Mouse (Mus musculus): ENCODE results near the gene Lig3. TPM values are rescaled to one million over a fixed set of nuclear protein-coding genes. Genes with fewer than 3 reads are reported as not detected.

Gene Lig3
- total and polyA plus RNA-seq, 3 experiments: 45.2 to 101 (median 45.7) TPM

- TF ChIP-seq ETS1 (conservative IDR thresholded peaks at IDR 0.05; ENCODE audit: low read depth, low read length) (peak; percentile 92), ZMIZ1 (IDR thresholded peaks at IDR 0.05; ENCODE audit: low read depth, low read length) (no peak), ZKSCAN1 (IDR thresholded peaks at IDR 0.05; ENCODE audit: borderline replicate concordance, low read depth, low read length) (no peak), TCF12 (IDR thresholded peaks at IDR 0.05; ENCODE audit: low read depth, low read length) (peak; percentile 83), RCOR1 (conservative IDR thresholded peaks at IDR 0.05; ENCODE audit: low read depth, low read length) (no peak; the same call in 1 of the 2 replicates), UBTF (IDR thresholded peaks at IDR 0.05; ENCODE audit: low read depth, low read length) (no peak), NRF1 (IDR thresholded peaks at IDR 0.05; ENCODE audit: low read depth, low read length) (peak; percentile 27; the same call in 1 of the 2 replicates), MXI1 (IDR thresholded peaks at IDR 0.05; ENCODE audit: low read depth, low read length) (peak; percentile 78; the same call in 1 of the 2 replicates), JUND (conservative IDR thresholded peaks at IDR 0.05; ENCODE audit: low read depth, low read length) (0 out of 2 replicates have a peak, but pooled peaks have one; percentile 20), SIN3A (IDR thresholded peaks at IDR 0.05; ENCODE audit: low read length) (peak; percentile 91), USF1 (IDR thresholded peaks at IDR 0.05; ENCODE audit: low read depth, low read length) (no peak), USF2 (conservative IDR thresholded peaks at IDR 0.05; ENCODE audit: low read depth, low read length) (no peak), ZC3H11A (IDR thresholded peaks at IDR 0.05; ENCODE audit: low read depth, low read length) (no peak), E2F4 (IDR thresholded peaks at IDR 0.05; ENCODE audit: insufficient replicate concordance, low read depth, low read length) (no peak), CTCF (conservative IDR thresholded peaks at IDR 0.05 in 1 of 2, IDR thresholded peaks at IDR 0.05 in 1 of 2; ENCODE audit: low read depth in 2 of 2, low read length in 2 of 2) (no peak)
Measured at GRCm38 (mm10) chr11:82746857-82747366, 34.0 kb upstream of the Lig3 start (continued).

- H3K27ac ChIP-seq (ENCODE audit: insufficient read depth, low read depth): no peak overlapping the region
- dilution Hi-C loops (cut with MboI; ENCODE audit: extremely low pct_ligation_motif_present, extremely low pct_unique_long_range_greater_than_20kb, low sequenced_read_pairs): no loop called here
- in situ Hi-C loops (cut with MboI; ENCODE audit: low pct_ligation_motif_present, low pct_unique_long_range_greater_than_20kb, low sequenced_read_pairs): loop anchor here (25.0 kb wide), 1 partner anchor 435 kb away; the partner anchor contains the start of genes Slfn3 and Slfn4
- H3K9me3 ChIP-seq (replicated peaks; ENCODE audit: low read length): no peaks in the 10 kb centered on the region
- H3K27me3 ChIP-seq (replicated peaks): no peaks in the 10 kb centered on the region
- H3K9ac ChIP-seq (ENCODE audit: insufficient read depth, low read depth): no peak overlapping the region
- no peaks in the 10 kb centered on the region for H3K36me3 ChIP-seq (replicated peaks in 1 of 2; ENCODE audit: control insufficient read depth in 1 of 2, insufficient read depth in 1 of 2, low read length in 1 of 2)
- peaks cover 0 to 14% of the 10 kb centered on the region in 2 experiments; a peak in 2 of 4 replicates for H3K4me1 ChIP-seq (ENCODE audit: control insufficient read depth in 1 of 2, insufficient read depth in 2 of 2)
- H3K4me3 ChIP-seq (replicated peaks in 1 of 3; ENCODE audit: low read depth in 2 of 3, low read length in 2 of 3, poor library complexity in 1 of 3): no peak overlapping the region
- DNase-seq (ENCODE audit: extremely low read depth): no peak
- TF ChIP-seq SMC3 (IDR thresholded peaks at IDR 0.05; ENCODE audit: low read depth, low read length) (no peak), E2F4 (IDR thresholded peaks at IDR 0.05; ENCODE audit: insufficient replicate concordance, low read depth, low read length) (no peak), POLR2AphosphoS2 (IDR thresholded peaks at IDR 0.05; ENCODE audit: low read depth, low read length) (no peak), POLR2A (IDR thresholded peaks at IDR 0.05; ENCODE audit: low read depth, low read length) (0 out of 2 replicates have a peak, but pooled peaks have one; percentile 18), USF1 (IDR thresholded peaks at IDR 0.05; ENCODE audit: low read depth, low read length) (no peak)
- no peaks in the 10 kb centered on the region for H3K79me2 ChIP-seq (replicated peaks; ENCODE audit: control insufficient read depth, extremely low read depth, insufficient read depth, poor library complexity, severe bottlenecking)
- no peak overlapping the region for H3K4me2 ChIP-seq (ENCODE audit: insufficient read depth, low read depth, poor library complexity, severe bottlenecking)
Measured at GRCm38 (mm10) chr11:82752349-82753115, 28.4 kb upstream of the Lig3 start.

All from CH12.LX (cell line).